Mouse (Mus musculus): ENCODE measurements around the gene Ssh2.

Gene Ssh2

GRCm38 (mm10) chr11:77464684-77465083 lies 248.6 kb downstream of the Ssh2 start:
- no peak for DNase-seq

- DNase-seq = no peak
Observed at GRCm38 (mm10) chr11:77465111-77465510, 249.0 kb downstream of the Ssh2 start.

GRCm38 (mm10) chr11:77466544-77466943 lies 250.5 kb downstream of the Ssh2 start:
- no peak for DNase-seq

GRCm38 (mm10) chr11:77467157-77467556 lies 251.1 kb downstream of the Ssh2 start:
- DNase-seq = peak; percentile 85 to 93

DNA sequence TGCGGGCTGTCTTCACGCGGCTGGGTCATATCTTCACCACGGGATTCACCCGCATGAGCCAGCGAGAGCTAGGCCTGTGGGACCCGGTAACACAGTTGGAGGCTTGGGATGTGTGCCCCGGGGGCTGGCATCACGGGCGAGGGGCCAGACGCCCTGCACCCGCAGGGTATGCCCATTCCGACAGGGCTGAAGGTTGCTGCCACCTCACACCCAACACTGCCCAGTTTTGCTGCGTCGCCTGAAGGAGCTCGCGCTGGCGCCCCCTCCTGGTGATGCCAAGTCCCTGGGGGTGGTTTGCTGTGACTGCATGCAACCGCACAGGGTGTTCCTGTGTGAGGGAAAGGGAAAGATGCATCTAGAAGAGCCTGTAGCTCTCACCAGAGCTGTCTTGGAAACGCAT lies 251.7 kb downstream of the Ssh2 start:
- DNase-seq = peak; percentile 79 to 93

DNA sequence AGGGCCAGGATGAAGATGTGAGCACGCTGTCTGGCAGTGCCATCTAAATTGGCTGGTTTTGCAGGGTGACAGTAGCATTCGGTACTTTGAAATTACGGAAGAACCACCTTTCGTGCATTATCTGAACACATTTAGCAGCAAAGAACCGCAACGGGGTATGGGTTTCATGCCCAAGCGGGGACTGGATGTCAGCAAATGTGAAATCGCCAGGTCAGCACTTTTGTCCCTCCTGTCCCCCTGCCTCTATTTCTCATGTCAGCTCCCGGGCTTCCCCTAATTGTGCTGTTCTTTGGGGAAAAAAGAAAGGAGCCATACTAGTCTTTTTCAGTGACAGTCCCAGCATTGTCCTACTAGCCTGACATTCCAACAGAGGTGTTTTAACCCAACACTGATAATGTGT lies 252.3 kb downstream of the Ssh2 start:
- no peak for DNase-seq

GRCm38 (mm10) chr11:77471407-77471806 lies 255.3 kb downstream of the Ssh2 start:
- DNase-seq = no peak

DNA sequence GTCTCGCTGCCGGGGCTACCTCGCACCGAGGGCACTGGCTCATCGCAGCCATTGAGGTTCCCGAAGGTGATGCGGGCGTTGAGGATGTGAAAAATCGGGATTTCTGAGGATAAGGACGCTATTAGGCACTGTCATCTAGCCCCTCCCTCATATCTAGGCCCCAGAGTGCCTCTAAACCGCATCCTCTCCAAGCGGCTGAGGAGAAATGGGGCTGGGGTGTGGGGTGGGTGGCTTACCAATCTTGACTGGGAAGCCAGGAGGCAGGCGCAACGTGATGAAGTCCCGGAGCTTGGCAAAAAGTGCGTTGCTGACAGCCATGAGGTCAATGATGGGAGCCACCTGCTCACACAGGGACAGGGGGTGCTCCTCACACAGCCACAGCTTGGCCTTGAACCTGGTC lies 256.7 kb downstream of the Ssh2 start:
- no peak for DNase-seq

GRCm38 (mm10) chr11:77476216-77476615 lies 260.1 kb downstream of the Ssh2 start:
- DNase-seq = no peak

- DNase-seq = peak in 1 of 2 experiments; percentile 44
Observed at GRCm38 (mm10) chr11:77476895-77477294, 260.8 kb downstream of the Ssh2 start.

- DNase-seq = no peak
Observed at GRCm38 (mm10) chr11:77483043-77483442, 267.0 kb downstream of the Ssh2 start.

GRCm38 (mm10) chr11:77483510-77484255 lies 267.6 kb downstream of the Ssh2 start:
- DNase-seq = no peak

- no peak for DNase-seq
Observed at GRCm38 (mm10) chr11:77485229-77485628, 269.1 kb downstream of the Ssh2 start.

DNA sequence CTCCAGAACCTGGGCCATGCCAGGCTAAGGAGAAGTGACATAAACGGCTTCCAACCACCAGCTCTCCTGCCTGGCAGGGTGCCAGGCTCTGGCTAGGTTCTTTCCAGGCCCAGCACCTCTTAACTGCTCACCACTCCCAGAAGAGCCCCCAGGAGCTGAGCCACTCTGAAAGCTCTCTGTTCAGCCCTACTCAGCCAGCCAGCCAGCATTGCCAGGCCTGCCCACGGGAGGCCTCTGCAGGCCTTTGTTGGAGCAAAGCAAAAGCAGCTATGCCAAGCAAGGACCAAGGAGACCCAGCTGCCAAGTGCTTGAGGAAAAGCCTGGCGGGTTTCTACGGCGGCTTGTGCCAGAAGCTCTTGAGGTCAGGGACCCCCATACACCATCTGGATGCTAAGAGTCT lies 270.7 kb downstream of the Ssh2 start:
- peak in 1 of 2 experiments; percentile 54 for DNase-seq

GRCm38 (mm10) chr11:77488771-77489581 lies 272.9 kb downstream of the Ssh2 start:
- no peak for DNase-seq

DNA sequence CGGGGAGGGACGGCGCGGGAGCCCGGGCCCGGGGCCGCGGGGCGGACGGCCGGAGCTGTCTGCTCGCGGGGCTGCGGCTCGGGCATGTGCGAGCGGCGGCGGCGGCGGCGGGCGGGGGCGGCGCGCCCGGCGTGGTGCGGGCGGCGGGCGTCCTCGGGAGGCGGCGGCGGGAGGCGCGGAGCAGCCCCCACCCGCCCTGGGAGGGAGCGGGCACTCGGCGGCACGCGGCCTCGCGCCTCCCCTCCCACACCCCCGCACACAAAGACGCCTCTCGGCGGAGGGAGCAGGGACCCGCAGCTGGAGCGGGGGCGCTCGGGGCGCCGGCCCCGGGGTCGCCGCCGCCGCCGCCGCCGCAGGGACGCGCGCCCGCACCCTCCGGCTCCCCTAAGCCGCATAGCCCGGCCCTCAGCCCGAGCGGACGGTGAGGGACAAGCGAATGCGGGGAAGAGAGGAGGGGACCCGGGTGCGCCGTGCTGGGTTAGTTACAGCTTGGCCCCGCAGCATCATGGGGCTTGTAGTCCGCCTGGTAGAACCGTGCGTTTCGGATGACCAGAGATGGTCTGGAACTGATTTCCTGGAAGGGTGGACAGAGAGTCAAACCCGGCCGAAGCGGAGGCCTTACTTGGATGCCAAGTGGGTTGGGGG lies 273.6 kb downstream of the Ssh2 start, which contains the start of gene Ankrd13b:
Gene Ankrd13b (minus strand): TSS at position 88 of the 645 bp plus-strand sequence.
- DNase-seq = peak; percentile 82 to 88

DNA sequence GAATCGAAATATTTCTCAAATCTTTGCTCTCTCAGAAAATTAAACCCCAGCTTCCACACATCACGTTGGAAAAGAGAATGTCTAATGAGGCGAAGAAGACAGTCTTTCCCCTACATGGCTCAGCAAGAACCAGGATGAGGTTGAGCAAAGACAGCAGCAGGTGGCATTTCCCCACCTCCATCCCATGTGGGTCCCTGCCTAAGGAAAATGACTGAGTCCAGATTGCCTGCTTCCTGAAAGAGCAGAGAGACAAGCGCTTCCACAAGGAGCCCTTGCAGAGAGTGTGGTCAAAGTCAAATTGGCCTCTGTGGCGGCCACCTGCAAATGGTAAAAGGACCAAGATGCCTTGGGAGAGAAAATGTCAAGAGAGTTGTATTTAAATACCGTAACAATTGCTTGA lies 274.4 kb downstream of the Ssh2 start:
- no peak for DNase-seq

- peak; percentile 87 to 94 for DNase-seq
Observed at GRCm38 (mm10) chr11:77491123-77491501, 275.0 kb downstream of the Ssh2 start.

- DNase-seq = peak in 1 of 2 experiments; percentile 67
Observed at GRCm38 (mm10) chr11:77491502-77492291, 275.6 kb downstream of the Ssh2 start.

DNA sequence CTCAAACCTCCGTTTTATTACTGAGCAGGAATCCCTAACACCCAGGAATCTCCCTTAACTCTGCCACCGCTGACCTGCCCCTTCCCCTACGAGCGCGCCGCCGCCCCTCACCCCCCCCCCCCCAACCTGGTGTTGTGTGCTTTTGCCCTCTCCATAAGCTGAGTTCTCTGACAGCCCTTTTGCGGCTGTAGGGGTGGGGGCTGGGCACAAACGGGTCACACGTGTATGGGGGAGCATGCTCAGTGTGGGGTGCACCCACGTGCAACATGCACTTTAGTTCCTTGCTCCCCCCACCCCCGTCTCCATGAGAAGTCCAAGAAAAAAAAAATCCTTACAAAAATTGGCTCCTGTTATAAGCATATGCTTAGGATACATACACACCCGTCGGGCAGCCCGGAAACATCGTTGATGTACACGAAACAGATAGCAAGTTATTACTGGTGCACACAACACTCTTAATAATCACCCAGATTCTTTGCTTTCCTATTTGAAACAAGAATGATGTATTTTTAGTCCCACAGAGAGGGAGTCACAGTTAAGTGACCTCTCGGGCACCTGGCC lies 276.3 kb downstream of the Ssh2 start:
- peak in 1 of 2 experiments; percentile 58 for DNase-seq

- peak; percentile 96 to 98 for DNase-seq
Observed at GRCm38 (mm10) chr11:77492911-77493332, 276.8 kb downstream of the Ssh2 start.

Measured in kidney, postnatal 36 days (tissue).